Mouse (Mus musculus): ENCODE results near the gene Npcd. TPM values are rescaled to one million over a fixed set of nuclear protein-coding genes. Genes with fewer than 3 reads are reported as not detected.

Gene Npcd
- polyA plus RNA-seq, 1 experiment: 0.23 TPM

- Histone ChIP-seq H3K4me1 (ENCODE audit: control insufficient read depth, insufficient read depth, insufficient read length, low read length) (peaks cover 3% of the 10 kb centered on the region; the same call in 1 of the 2 replicates), H3K27ac (ENCODE audit: insufficient read depth, low read depth, low read length) (no peak overlapping the region), H3K36me3 (ENCODE audit: control insufficient read depth, insufficient read depth, low read length) (no peaks in the 10 kb centered on the region), H3K4me3 (ENCODE audit: low read depth, low read length) (no peak overlapping the region), H3K27me3 (ENCODE audit: control insufficient read depth, insufficient read depth, low read length) (no peaks in the 10 kb centered on the region)
- TF ChIP-seq CTCF (IDR thresholded peaks at IDR 0.05; ENCODE audit: extremely low read depth, insufficient read length, insufficient replicate concordance, low read depth, low read length) (no peak), POLR2A (IDR thresholded peaks at IDR 0.05; ENCODE audit: low read depth, low read length) (no peak)
- 46% methylated on average over 18 of the region's 18 CpGs for WGBS
Measured at GRCm38 (mm10) chr15:79875261-79875995, 41.4 kb upstream of the Npcd start.

GRCm38 (mm10) chr15:79873995-79874394 is 40.0 kb upstream of the Npcd start:
- H3K4me3 ChIP-seq (ENCODE audit: low read depth, low read length): no peak overlapping the region
- H3K4me1 ChIP-seq (ENCODE audit: control insufficient read depth, insufficient read depth, insufficient read length, low read length): no peaks in the 10 kb centered on the region
- H3K27me3 ChIP-seq (ENCODE audit: control insufficient read depth, insufficient read depth, low read length): no peaks in the 10 kb centered on the region
- 60% methylated on average over 2 of the region's 2 CpGs for WGBS
- no peak overlapping the region for H3K27ac ChIP-seq (ENCODE audit: insufficient read depth, low read depth, low read length)
- H3K36me3 ChIP-seq (ENCODE audit: control insufficient read depth, insufficient read depth, low read length): no peaks in the 10 kb centered on the region
- TF ChIP-seq POLR2A (IDR thresholded peaks at IDR 0.05; ENCODE audit: low read depth, low read length): no peak
- TF ChIP-seq CTCF (IDR thresholded peaks at IDR 0.05; ENCODE audit: extremely low read depth, insufficient read length, insufficient replicate concordance, low read depth, low read length): no peak

DNA sequence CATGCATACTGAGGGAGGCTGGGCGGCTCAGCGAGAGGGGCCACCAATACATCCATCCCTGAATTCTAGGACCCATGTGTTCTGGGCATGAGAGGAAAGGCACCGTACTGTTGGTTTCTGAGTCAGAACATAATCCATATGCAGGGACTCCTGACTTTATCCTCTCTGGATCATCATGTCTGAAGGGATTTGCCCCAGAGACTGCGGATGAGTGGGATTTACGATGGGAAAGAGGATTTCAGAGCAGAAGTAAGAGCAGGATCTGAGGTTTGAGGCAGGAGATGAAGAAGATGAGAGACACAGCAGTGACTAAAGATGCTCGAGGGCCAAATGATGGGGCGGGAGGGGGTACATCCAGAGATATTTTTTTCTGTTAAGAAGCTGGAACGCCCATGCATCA is 39.5 kb upstream of the Npcd start:
- Histone ChIP-seq H3K36me3 (ENCODE audit: control insufficient read depth, insufficient read depth, low read length) (no peaks in the 10 kb centered on the region), H3K4me3 (ENCODE audit: low read depth, low read length) (no peak overlapping the region), H3K27me3 (ENCODE audit: control insufficient read depth, insufficient read depth, low read length) (no peaks in the 10 kb centered on the region), H3K27ac (ENCODE audit: insufficient read depth, low read depth, low read length) (no peak overlapping the region), H3K4me1 (ENCODE audit: control insufficient read depth, insufficient read depth, insufficient read length, low read length) (no peaks in the 10 kb centered on the region)
- TF ChIP-seq POLR2A (IDR thresholded peaks at IDR 0.05; ENCODE audit: low read depth, low read length): no peak
- TF ChIP-seq CTCF (IDR thresholded peaks at IDR 0.05; ENCODE audit: extremely low read depth, insufficient read length, insufficient replicate concordance, low read depth, low read length): no peak
- 94% methylated on average over 8 of the region's 8 CpGs for WGBS

- no peak for TF ChIP-seq CTCF (IDR thresholded peaks at IDR 0.05; ENCODE audit: extremely low read depth, insufficient read length, insufficient replicate concordance, low read depth, low read length)
- no peak for TF ChIP-seq POLR2A (IDR thresholded peaks at IDR 0.05; ENCODE audit: low read depth, low read length)
- Histone ChIP-seq H3K27ac (ENCODE audit: insufficient read depth, low read depth, low read length) (no peak overlapping the region), H3K27me3 (ENCODE audit: control insufficient read depth, insufficient read depth, low read length) (no peaks in the 10 kb centered on the region), H3K4me3 (ENCODE audit: low read depth, low read length) (no peak overlapping the region), H3K36me3 (ENCODE audit: control insufficient read depth, insufficient read depth, low read length) (no peaks in the 10 kb centered on the region), H3K4me1 (ENCODE audit: control insufficient read depth, insufficient read depth, insufficient read length, low read length) (no peaks in the 10 kb centered on the region)
- WGBS: 89% methylated on average over 3 of the region's 3 CpGs
Measured at GRCm38 (mm10) chr15:79867260-79868002, 33.4 kb upstream of the Npcd start.

DNA sequence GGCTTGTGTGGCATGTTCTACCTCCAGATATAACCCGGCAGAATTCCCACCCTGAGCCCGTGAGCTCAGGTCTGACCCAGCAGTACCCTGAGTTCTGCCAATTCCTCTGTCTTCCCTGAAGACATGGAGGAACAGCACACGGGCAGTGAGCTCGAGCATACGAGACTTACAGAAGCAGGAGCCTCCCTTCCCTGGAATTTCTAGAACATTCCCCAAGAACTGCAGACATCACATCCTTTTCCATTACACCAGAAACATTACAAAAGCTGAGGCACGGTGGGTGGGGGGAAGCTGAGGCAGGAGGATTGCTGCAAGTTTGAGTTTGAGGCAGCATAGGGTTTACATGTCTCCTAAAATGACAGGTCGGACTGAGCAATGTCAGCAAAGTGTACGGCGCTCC is 25.8 kb upstream of the Npcd start:
- 92% methylated on average over 9 of the region's 9 CpGs for WGBS

GRCm38 (mm10) chr15:79858979-79859378 is 24.9 kb upstream of the Npcd start:
- H3K27me3 ChIP-seq (ENCODE audit: control insufficient read depth, insufficient read depth, low read length): no peaks in the 10 kb centered on the region
- no peaks in the 10 kb centered on the region for H3K4me1 ChIP-seq (ENCODE audit: control insufficient read depth, insufficient read depth, insufficient read length, low read length)
- H3K27ac ChIP-seq (ENCODE audit: insufficient read depth, low read depth, low read length): no peak overlapping the region
- no peak for TF ChIP-seq POLR2A (IDR thresholded peaks at IDR 0.05; ENCODE audit: low read depth, low read length)
- no peak for TF ChIP-seq CTCF (IDR thresholded peaks at IDR 0.05; ENCODE audit: extremely low read depth, insufficient read length, insufficient replicate concordance, low read depth, low read length)
- 68% methylated on average over 5 of the region's 5 CpGs for WGBS
- H3K4me3 ChIP-seq (ENCODE audit: low read depth, low read length): no peak overlapping the region
- no peaks in the 10 kb centered on the region for H3K36me3 ChIP-seq (ENCODE audit: control insufficient read depth, insufficient read depth, low read length)

More for the DNA sequence above, 25.8 kb upstream of the Npcd start:
- TF ChIP-seq POLR2A (IDR thresholded peaks at IDR 0.05; ENCODE audit: low read depth, low read length) (no peak), CTCF (IDR thresholded peaks at IDR 0.05; ENCODE audit: extremely low read depth, insufficient read length, insufficient replicate concordance, low read depth, low read length) (no peak)
- H3K27me3 ChIP-seq (ENCODE audit: control insufficient read depth, insufficient read depth, low read length): no peaks in the 10 kb centered on the region
- H3K36me3 ChIP-seq (ENCODE audit: control insufficient read depth, insufficient read depth, low read length): no peaks in the 10 kb centered on the region
- no peak overlapping the region for H3K4me3 ChIP-seq (ENCODE audit: low read depth, low read length)
- H3K4me1 ChIP-seq (ENCODE audit: control insufficient read depth, insufficient read depth, insufficient read length, low read length): no peaks in the 10 kb centered on the region
- H3K27ac ChIP-seq (ENCODE audit: insufficient read depth, low read depth, low read length): no peak overlapping the region

DNA sequence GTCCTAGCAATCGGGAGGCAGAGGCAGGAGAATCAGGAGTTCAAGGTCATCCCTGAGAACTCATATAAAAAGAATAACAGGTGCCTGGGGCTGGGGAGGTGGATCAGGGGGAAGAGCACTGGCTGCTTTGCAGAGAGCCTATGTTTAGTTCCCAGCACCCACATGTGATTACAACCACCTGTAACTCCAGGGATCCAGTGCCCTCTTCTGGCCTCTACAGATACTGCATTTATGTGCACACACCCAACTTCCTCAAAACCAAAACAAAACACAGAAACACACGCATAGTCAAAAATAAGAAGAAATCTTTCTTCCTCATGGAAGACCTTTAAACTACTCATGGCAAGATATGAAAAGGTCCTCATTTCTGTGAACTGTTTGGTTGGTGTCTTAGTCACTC is 16.1 kb upstream of the Npcd start:
- no peak overlapping the region for H3K27ac ChIP-seq (ENCODE audit: insufficient read depth, low read depth, low read length)
- WGBS: 77% methylated on average over 2 of the region's 2 CpGs
- H3K4me1 ChIP-seq (ENCODE audit: control insufficient read depth, insufficient read depth, insufficient read length, low read length): peaks cover 4% of the 10 kb centered on the region; the same call in 1 of the 2 replicates
- H3K4me3 ChIP-seq (ENCODE audit: low read depth, low read length): no peak overlapping the region
- no peak for TF ChIP-seq POLR2A (IDR thresholded peaks at IDR 0.05; ENCODE audit: low read depth, low read length)
- no peak for TF ChIP-seq CTCF (IDR thresholded peaks at IDR 0.05; ENCODE audit: extremely low read depth, insufficient read length, insufficient replicate concordance, low read depth, low read length)
- no peaks in the 10 kb centered on the region for H3K36me3 ChIP-seq (ENCODE audit: control insufficient read depth, insufficient read depth, low read length)
- no peaks in the 10 kb centered on the region for H3K27me3 ChIP-seq (ENCODE audit: control insufficient read depth, insufficient read depth, low read length)
